Mouse (Mus musculus): ENCODE measurements around the gene Itga5. TPM values are rescaled to one million over a fixed set of nuclear protein-coding genes. Genes with fewer than 3 reads are reported as not detected.

Itga5 gene
- polyA plus RNA-seq, 1 experiment: 104 TPM

GRCm38 (mm10) chr15:103341547-103341946, 25.0 kb downstream of the Itga5 start:
- peaks cover 46% of the 10 kb centered on the region for H3K36me3 ChIP-seq (ENCODE audit: control insufficient read depth, insufficient read depth)
- no peak for TF ChIP-seq CTCF (IDR thresholded peaks at IDR 0.05; ENCODE audit: control insufficient read depth, insufficient read depth, insufficient read length)
- TF ChIP-seq MAX (IDR thresholded peaks at IDR 0.05): no peak
- no peak for TF ChIP-seq FOSL1 (IDR thresholded peaks at IDR 0.05; ENCODE audit: insufficient read depth, low read length, poor library complexity, severe bottlenecking)
- no peak for TF ChIP-seq MYOG (IDR thresholded peaks at IDR 0.05; ENCODE audit: control insufficient read depth, extremely low read depth, insufficient read length)
- TF ChIP-seq USF1 (IDR thresholded peaks at IDR 0.05; ENCODE audit: low read depth): no peak
- TF ChIP-seq MYOD1 (IDR thresholded peaks at IDR 0.05; ENCODE audit: control insufficient read depth, insufficient read length, low read depth): no peak
- TF ChIP-seq CEBPB (IDR thresholded peaks at IDR 0.05; ENCODE audit: low read depth): no peak
- H3K79me2 ChIP-seq (ENCODE audit: control insufficient read depth, insufficient read depth): no peaks in the 10 kb centered on the region
- no peak overlapping the region for H3K4me3 ChIP-seq (ENCODE audit: insufficient read depth, poor library complexity, severe bottlenecking)
- H3K79me3 ChIP-seq (ENCODE audit: low read depth): no peaks in the 10 kb centered on the region
- no peak overlapping the region for H3ac ChIP-seq (ENCODE audit: control insufficient read depth, insufficient read length, low read depth)
- H3K27me3 ChIP-seq (ENCODE audit: control insufficient read depth, insufficient read depth, insufficient read length): no peaks in the 10 kb centered on the region

GRCm38 (mm10) chr15:103340786-103341185, 25.8 kb downstream of the Itga5 start:
- H3K27me3 ChIP-seq (ENCODE audit: control insufficient read depth, insufficient read depth, insufficient read length): no peaks in the 10 kb centered on the region
- no peak for TF ChIP-seq MAX (IDR thresholded peaks at IDR 0.05)
- TF ChIP-seq CEBPB (IDR thresholded peaks at IDR 0.05; ENCODE audit: low read depth): no peak
- TF ChIP-seq CTCF (IDR thresholded peaks at IDR 0.05; ENCODE audit: control insufficient read depth, insufficient read depth, insufficient read length): no peak
- TF ChIP-seq MYOG (IDR thresholded peaks at IDR 0.05; ENCODE audit: control insufficient read depth, extremely low read depth, insufficient read length): no peak
- TF ChIP-seq MYOD1 (IDR thresholded peaks at IDR 0.05; ENCODE audit: control insufficient read depth, insufficient read length, low read depth): no peak
- TF ChIP-seq USF1 (IDR thresholded peaks at IDR 0.05; ENCODE audit: low read depth): no peak
- no peak for TF ChIP-seq FOSL1 (IDR thresholded peaks at IDR 0.05; ENCODE audit: insufficient read depth, low read length, poor library complexity, severe bottlenecking)
- H3K4me3 ChIP-seq (ENCODE audit: insufficient read depth, poor library complexity, severe bottlenecking): no peak overlapping the region
- peaks cover 38% of the 10 kb centered on the region for H3K36me3 ChIP-seq (ENCODE audit: control insufficient read depth, insufficient read depth)
- H3K79me2 ChIP-seq (ENCODE audit: control insufficient read depth, insufficient read depth): no peaks in the 10 kb centered on the region
- no peaks in the 10 kb centered on the region for H3K79me3 ChIP-seq (ENCODE audit: low read depth)
- H3ac ChIP-seq (ENCODE audit: control insufficient read depth, insufficient read length, low read depth): no peak overlapping the region

- TF ChIP-seq USF1 (IDR thresholded peaks at IDR 0.05; ENCODE audit: low read depth) (no peak), FOSL1 (IDR thresholded peaks at IDR 0.05; ENCODE audit: insufficient read depth, low read length, poor library complexity, severe bottlenecking) (no peak), MAX (IDR thresholded peaks at IDR 0.05) (no peak), CEBPB (IDR thresholded peaks at IDR 0.05; ENCODE audit: low read depth) (no peak), MYOG (IDR thresholded peaks at IDR 0.05; ENCODE audit: control insufficient read depth, extremely low read depth, insufficient read length) (no peak), CTCF (IDR thresholded peaks at IDR 0.05; ENCODE audit: control insufficient read depth, insufficient read depth, insufficient read length) (no peak), MYOD1 (IDR thresholded peaks at IDR 0.05; ENCODE audit: control insufficient read depth, insufficient read length, low read depth) (no peak)
- Histone ChIP-seq H3K79me3 (ENCODE audit: low read depth) (no peaks in the 10 kb centered on the region), H3K79me2 (ENCODE audit: control insufficient read depth, insufficient read depth) (no peaks in the 10 kb centered on the region), H3K27me3 (ENCODE audit: control insufficient read depth, insufficient read depth, insufficient read length) (no peaks in the 10 kb centered on the region), H3ac (ENCODE audit: control insufficient read depth, insufficient read length, low read depth) (no peak within 1 kb of the TSS), H3K4me3 (ENCODE audit: insufficient read depth, poor library complexity, severe bottlenecking) (no peak within 1 kb of the TSS), H3K36me3 (ENCODE audit: control insufficient read depth, insufficient read depth) (peaks cover 30% of the 10 kb centered on the region)
These were observed 26.6 kb downstream of the Itga5 start, which contains the start of gene Zfp385a for GRCm38 (mm10) chr15:103339961-103340337. Zfp385a (minus strand) TSS chr15:103340093.

- H3K4me3 ChIP-seq (ENCODE audit: insufficient read depth, poor library complexity, severe bottlenecking): no peak overlapping the region
- H3K27me3 ChIP-seq (ENCODE audit: control insufficient read depth, insufficient read depth, insufficient read length): no peaks in the 10 kb centered on the region
- no peak for TF ChIP-seq MAX (IDR thresholded peaks at IDR 0.05)
- no peak for TF ChIP-seq CEBPB (IDR thresholded peaks at IDR 0.05; ENCODE audit: low read depth)
- TF ChIP-seq FOSL1 (IDR thresholded peaks at IDR 0.05; ENCODE audit: insufficient read depth, low read length, poor library complexity, severe bottlenecking): no peak
- no peak for TF ChIP-seq USF1 (IDR thresholded peaks at IDR 0.05; ENCODE audit: low read depth)
- no peak for TF ChIP-seq CTCF (IDR thresholded peaks at IDR 0.05; ENCODE audit: control insufficient read depth, insufficient read depth, insufficient read length)
- no peak for TF ChIP-seq MYOD1 (IDR thresholded peaks at IDR 0.05; ENCODE audit: control insufficient read depth, insufficient read length, low read depth)
- TF ChIP-seq MYOG (IDR thresholded peaks at IDR 0.05; ENCODE audit: control insufficient read depth, extremely low read depth, insufficient read length): no peak
- H3K79me3 ChIP-seq (ENCODE audit: low read depth): no peaks in the 10 kb centered on the region
- H3K79me2 ChIP-seq (ENCODE audit: control insufficient read depth, insufficient read depth): no peaks in the 10 kb centered on the region
- no peak overlapping the region for H3ac ChIP-seq (ENCODE audit: control insufficient read depth, insufficient read length, low read depth)
- peaks cover 24% of the 10 kb centered on the region for H3K36me3 ChIP-seq (ENCODE audit: control insufficient read depth, insufficient read depth)
These were observed 27.2 kb downstream of the Itga5 start for GRCm38 (mm10) chr15:103339166-103339960.

GRCm38 (mm10) chr15:103338829-103339165, 27.8 kb downstream of the Itga5 start:
- H3K4me3 ChIP-seq (ENCODE audit: insufficient read depth, poor library complexity, severe bottlenecking): no peak overlapping the region
- no peak overlapping the region for H3ac ChIP-seq (ENCODE audit: control insufficient read depth, insufficient read length, low read depth)
- no peak for TF ChIP-seq CTCF (IDR thresholded peaks at IDR 0.05; ENCODE audit: control insufficient read depth, insufficient read depth, insufficient read length)
- no peak for TF ChIP-seq MYOD1 (IDR thresholded peaks at IDR 0.05; ENCODE audit: control insufficient read depth, insufficient read length, low read depth)
- TF ChIP-seq FOSL1 (IDR thresholded peaks at IDR 0.05; ENCODE audit: insufficient read depth, low read length, poor library complexity, severe bottlenecking): no peak
- no peak for TF ChIP-seq MYOG (IDR thresholded peaks at IDR 0.05; ENCODE audit: control insufficient read depth, extremely low read depth, insufficient read length)
- no peak for TF ChIP-seq CEBPB (IDR thresholded peaks at IDR 0.05; ENCODE audit: low read depth)
- TF ChIP-seq USF1 (IDR thresholded peaks at IDR 0.05; ENCODE audit: low read depth): no peak
- TF ChIP-seq MAX (IDR thresholded peaks at IDR 0.05): no peak
- H3K79me2 ChIP-seq (ENCODE audit: control insufficient read depth, insufficient read depth): no peaks in the 10 kb centered on the region
- peaks cover 18% of the 10 kb centered on the region for H3K36me3 ChIP-seq (ENCODE audit: control insufficient read depth, insufficient read depth)
- H3K79me3 ChIP-seq (ENCODE audit: low read depth): no peaks in the 10 kb centered on the region
- H3K27me3 ChIP-seq (ENCODE audit: control insufficient read depth, insufficient read depth, insufficient read length): no peaks in the 10 kb centered on the region
